Mouse (Mus musculus): ENCODE measurements around the gene Angpt4. TPM values are rescaled to one million over a fixed set of nuclear protein-coding genes. Genes with fewer than 3 reads are reported as not detected.

Gene Angpt4
- polyA plus RNA-seq, 1 experiment from 2014 or later = 0.22 TPM

- H3K4me1 ChIP-seq = peaks cover 66% of the 10 kb centered on the region
- no peaks in the 10 kb centered on the region for H3K9me3 ChIP-seq
- H3K27me3 ChIP-seq = peaks cover under 1% of the 10 kb centered on the region; the same call in 1 of the 2 replicates
- H3K27ac ChIP-seq = peak overlapping the region; percentile 65; the same call in 1 of the 2 replicates
- 15% methylated on average over 9 of the region's 9 CpGs for WGBS
- peak overlapping the region; percentile 39; the same call in 1 of the 2 replicates for H3K9ac ChIP-seq
- peak overlapping the region; percentile 34; the same call in 1 of the 2 replicates for H3K4me2 ChIP-seq (replicated peaks)
- H3K4me3 ChIP-seq = no peak overlapping the region
- peaks cover 20% of the 10 kb centered on the region for H3K36me3 ChIP-seq
- no peak for ATAC-seq (ENCODE audit: low FRiP score, low read depth)
Observed at GRCm38 (mm10) chr2:151967176-151967750, 56.3 kb downstream of the Angpt4 start.

- peak overlapping the region; percentile 39; the same call in 1 of the 2 replicates for H3K9ac ChIP-seq
- no peak overlapping the region for H3K4me3 ChIP-seq
- 0 out of 2 replicates have a peak overlapping the region, but pooled peaks have one; percentile 34 for H3K4me2 ChIP-seq (replicated peaks)
- H3K27me3 ChIP-seq = peaks cover 5% of the 10 kb centered on the region
- H3K9me3 ChIP-seq = no peaks in the 10 kb centered on the region
- whole genome bisulfite sequencing = 79% methylated on average over 2 of the region's 2 CpGs
- H3K27ac ChIP-seq = peak overlapping the region; percentile 65; the same call in 1 of the 2 replicates
- no peak for ATAC-seq (ENCODE audit: low FRiP score, low read depth)
- peaks cover 20% of the 10 kb centered on the region for H3K36me3 ChIP-seq
- peaks cover 61% of the 10 kb centered on the region for H3K4me1 ChIP-seq
Observed at GRCm38 (mm10) chr2:151967792-151968191, 56.8 kb downstream of the Angpt4 start.

- H3K9me3 ChIP-seq = no peaks in the 10 kb centered on the region
- no peak overlapping the region for H3K4me2 ChIP-seq (replicated peaks)
- H3K36me3 ChIP-seq = peaks cover 20% of the 10 kb centered on the region
Observed at GRCm38 (mm10) chr2:151968451-151968850, 57.4 kb downstream of the Angpt4 start.

GRCm38 (mm10) chr2:151968986-151969385 lies 58.0 kb downstream of the Angpt4 start:
- Histone ChIP-seq H3K9ac (no peak overlapping the region), H3K9me3 (no peaks in the 10 kb centered on the region), H3K4me3 (no peak overlapping the region), H3K36me3 (peaks cover 20% of the 10 kb centered on the region), H3K4me1 (peaks cover 55% of the 10 kb centered on the region), H3K4me2 (replicated peaks) (no peak overlapping the region), H3K27ac (no peak overlapping the region), H3K27me3 (peaks cover 17% of the 10 kb centered on the region)
- WGBS = 91% methylated on average over 7 of the region's 7 CpGs
- ATAC-seq (ENCODE audit: low FRiP score, low read depth) = no peak

More at GRCm38 (mm10) chr2:151968451-151968850, 57.4 kb downstream of the Angpt4 start:
- no peak overlapping the region for H3K4me3 ChIP-seq
- no peak for ATAC-seq (ENCODE audit: low FRiP score, low read depth)
- peaks cover 55% of the 10 kb centered on the region for H3K4me1 ChIP-seq
- H3K27ac ChIP-seq = no peak overlapping the region
- H3K9ac ChIP-seq = no peak overlapping the region
- peaks cover 12% of the 10 kb centered on the region for H3K27me3 ChIP-seq
- 77% methylated on average over 8 of the region's 8 CpGs for WGBS

GRCm38 (mm10) chr2:151969396-151969795 lies 58.4 kb downstream of the Angpt4 start:
- 92% methylated on average over 6 of the region's 6 CpGs for WGBS
- H3K4me3 ChIP-seq = no peak overlapping the region
- no peak for ATAC-seq (ENCODE audit: low FRiP score, low read depth)
- H3K27me3 ChIP-seq = peaks cover 22% of the 10 kb centered on the region
- H3K27ac ChIP-seq = no peak overlapping the region
- peaks cover 20% of the 10 kb centered on the region for H3K36me3 ChIP-seq
- peak overlapping the region; percentile 70; the same call in 1 of the 2 replicates for H3K4me2 ChIP-seq (replicated peaks)
- peaks cover 55% of the 10 kb centered on the region for H3K4me1 ChIP-seq
- no peaks in the 10 kb centered on the region for H3K9me3 ChIP-seq
- H3K9ac ChIP-seq = no peak overlapping the region

GRCm38 (mm10) chr2:151970191-151971172 lies 59.5 kb downstream of the Angpt4 start:
- H3K4me3 ChIP-seq = peak overlapping the region; percentile 41
- peaks cover 30% of the 10 kb centered on the region for H3K27me3 ChIP-seq
- 48% methylated on average over 53 of the region's 53 CpGs for WGBS
- no peaks in the 10 kb centered on the region for H3K9me3 ChIP-seq
- peaks cover 20% of the 10 kb centered on the region for H3K36me3 ChIP-seq
- peak; percentile 92 for ATAC-seq (ENCODE audit: low FRiP score, low read depth)
- peaks cover 51% of the 10 kb centered on the region for H3K4me1 ChIP-seq
- H3K9ac ChIP-seq = peak overlapping the region; percentile 65
- peak overlapping the region; percentile 70 for H3K4me2 ChIP-seq (replicated peaks)
- H3K27ac ChIP-seq = peak overlapping the region; percentile 28; the same call in 1 of the 2 replicates

GRCm38 (mm10) chr2:151971748-151972147 lies 60.7 kb downstream of the Angpt4 start:
- Histone ChIP-seq H3K9me3 (no peaks in the 10 kb centered on the region), H3K4me2 (replicated peaks) (no peak overlapping the region)
- 85% methylated on average over 5 of the region's 5 CpGs for WGBS

GRCm38 (mm10) chr2:151972880-151973594 lies 62.0 kb downstream of the Angpt4 start:
- ATAC-seq (ENCODE audit: low FRiP score, low read depth) = no peak; the same call in 1 of the 2 replicates
- H3K36me3 ChIP-seq = peaks cover 20% of the 10 kb centered on the region
- no peaks in the 10 kb centered on the region for H3K9me3 ChIP-seq
- H3K4me2 ChIP-seq (replicated peaks) = peak overlapping the region; percentile 51
- peak overlapping the region; percentile 29 for H3K4me3 ChIP-seq
- peaks cover 44% of the 10 kb centered on the region for H3K4me1 ChIP-seq
- H3K27me3 ChIP-seq = peaks cover 30% of the 10 kb centered on the region
- no peak overlapping the region for H3K27ac ChIP-seq
- WGBS = 23% methylated on average over 23 of the region's 23 CpGs
- H3K9ac ChIP-seq = peak overlapping the region; percentile 25; the same call in 1 of the 2 replicates

More at GRCm38 (mm10) chr2:151971748-151972147, 60.7 kb downstream of the Angpt4 start:
- no peak for ATAC-seq (ENCODE audit: low FRiP score, low read depth)
- Histone ChIP-seq H3K36me3 (peaks cover 20% of the 10 kb centered on the region), H3K9ac (no peak overlapping the region), H3K27me3 (peaks cover 30% of the 10 kb centered on the region), H3K27ac (no peak overlapping the region), H3K4me3 (no peak overlapping the region), H3K4me1 (peaks cover 51% of the 10 kb centered on the region)

GRCm38 (mm10) chr2:151973595-151974562 lies 62.9 kb downstream of the Angpt4 start:
- no peak overlapping the region for H3K27ac ChIP-seq
- WGBS = 15% methylated on average over 36 of the region's 36 CpGs
- ATAC-seq (ENCODE audit: low FRiP score, low read depth) = no peak
- peak overlapping the region; percentile 51 for H3K4me2 ChIP-seq (replicated peaks)
- peaks cover 49% of the 10 kb centered on the region for H3K4me1 ChIP-seq
- peaks cover 30% of the 10 kb centered on the region for H3K27me3 ChIP-seq
- no peaks in the 10 kb centered on the region for H3K9me3 ChIP-seq
- H3K36me3 ChIP-seq = peaks cover 16% of the 10 kb centered on the region
- H3K9ac ChIP-seq = peak overlapping the region; percentile 25
- peak overlapping the region; percentile 29 for H3K4me3 ChIP-seq

GRCm38 (mm10) chr2:151975295-151975694 lies 64.3 kb downstream of the Angpt4 start:
- H3K4me2 ChIP-seq (replicated peaks) = no peak overlapping the region
- no peak overlapping the region for H3K4me3 ChIP-seq
- peaks cover 2% of the 10 kb centered on the region for H3K36me3 ChIP-seq
- ATAC-seq (ENCODE audit: low FRiP score, low read depth) = no peak
- peaks cover 47% of the 10 kb centered on the region for H3K4me1 ChIP-seq
- peaks cover 30% of the 10 kb centered on the region for H3K27me3 ChIP-seq
- H3K9ac ChIP-seq = no peak overlapping the region
- no peaks in the 10 kb centered on the region for H3K9me3 ChIP-seq
- WGBS = 91% methylated on average over 5 of the region's 5 CpGs
- no peak overlapping the region for H3K27ac ChIP-seq

All from limb, embryonic 13.5 days (tissue).